Mouse (Mus musculus) forebrain, embryonic 16.5 days (tissue): Measurements from ENCODE around the gene Cep89. TPM values are rescaled to one million over a fixed set of nuclear protein-coding genes. Genes with fewer than 3 reads are reported as not detected.
A peak's percentile ranks its signal among the peaks of the same experiment; 100 is the strongest.

Experiments used
- ATAC-seq: fragments of 200-750 bp; cut with Nextera tagmentation; 2 replicates; pipeline ENCODE4 v1.8.0; 2017; ENCODE audit warnings: mild to moderate bottlenecking, moderate library complexity
- H3K27ac ChIP-seq: fragments of 300-500 bp; sonication (generic); 2 replicates; pipeline ENCODE4 v1.5.1; 2014; ENCODE audit warnings: low read length, control low read depth
- H3K27me3 ChIP-seq: fragments of 300-500 bp; sonication (generic); replicated peaks from 2 replicates; pipeline ENCODE4 v1.6.1; 2014; ENCODE audit warnings: low read length; ENCODE audit not compliant: control insufficient read depth, insufficient read depth
- H3K36me3 ChIP-seq: fragments of 300-500 bp; sonication (generic); 2 replicates; pipeline ENCODE4 v1.6.1; 2014; ENCODE audit not compliant: control insufficient read depth, insufficient read depth
- H3K4me1 ChIP-seq: fragments of 300-500 bp; sonication (generic); replicated peaks from 2 replicates; pipeline ENCODE4 v1.6.1; 2014; ENCODE audit warnings: low read length; ENCODE audit not compliant: control insufficient read depth, insufficient read depth
- H3K4me2 ChIP-seq: fragments of 300-500 bp; sonication (generic); 2 replicates; pipeline ENCODE4 v1.6.1; 2014; ENCODE audit warnings: mild to moderate bottlenecking, low read length, control low read depth
- H3K4me3 ChIP-seq: fragments of 300-500 bp; sonication (generic); replicated peaks from 2 replicates; pipeline ENCODE4 v1.5.1; 2014; ENCODE audit warnings: mild to moderate bottlenecking, low read length, control low read depth
- H3K9ac ChIP-seq: fragments of 300-500 bp; sonication (generic); replicated peaks from 2 replicates; pipeline ENCODE4 v1.6.1; 2014; ENCODE audit warnings: low read depth, low read length, control low read depth
- H3K9me3 ChIP-seq: fragments of 300-500 bp; sonication (generic); 2 replicates; pipeline ENCODE4 v1.6.1; 2016; ENCODE audit warnings: low read length; ENCODE audit not compliant: control insufficient read depth
- WGBS: fragments of 180-500 bp; shearing (Covaris S2); extraction: QIAGEN DNeasy Blood & Tissue Kit; methylation state at CpG from one replicate; pipeline ENCODE4 v1.1.7; 2014; 5-methylcytosine and 5-hydroxymethylcytosine counted together
- polyA plus RNA-seq: library from polyadenylated mRNA; unstranded; fragments of >200 nt; fragmentation: Nextera tagmentation; extraction: Ambion mirVana; gene quantifications from 2 replicates; pipeline ENCODE4 v1.2.1, GENCODE M21; 2015

Cep89 gene
- polyA plus RNA-seq = 36.0 and 45.7 TPM in 2 replicates

- Histone ChIP-seq H3K4me1 (peaks cover 17% of the 10 kb centered on the region), H3K9ac (peak within 1 kb of the TSS; percentile 72), H3K27me3 (no peaks in the 10 kb centered on the region), H3K4me2 (peak within 1 kb of the TSS; percentile 89), H3K36me3 (peaks cover 6% of the 10 kb centered on the region), H3K27ac (0 out of 2 replicates have a peak within 1 kb of the TSS, but pooled peaks have one; percentile 21), H3K9me3 (no peaks in the 10 kb centered on the region), H3K4me3 (peak within 1 kb of the TSS; percentile 76)
- peak; percentile 99 for ATAC-seq
- under 1% methylated on average over 28 of the region's 28 CpGs for WGBS
Measured at GRCm38 (mm10) chr7:35396542-35397168, at the start of gene Cep89, which contains the start of gene Faap24. Gene Cep89 (plus strand): TSS chr7:35397035. Gene Faap24 (minus strand): TSS chr7:35396836.

- H3K4me1 ChIP-seq = no peaks in the 10 kb centered on the region
- H3K27ac ChIP-seq = no peak overlapping the region
- H3K9ac ChIP-seq = no peak overlapping the region
- H3K4me2 ChIP-seq = no peak overlapping the region
- H3K9me3 ChIP-seq = no peaks in the 10 kb centered on the region
- 83% methylated on average over 17 of the region's 18 CpGs for WGBS
- H3K36me3 ChIP-seq = no peaks in the 10 kb centered on the region
- no peaks in the 10 kb centered on the region for H3K27me3 ChIP-seq
- H3K4me3 ChIP-seq = no peak overlapping the region
- no peak for ATAC-seq
Measured at GRCm38 (mm10) chr7:35347918-35348700, 48.7 kb upstream of the Cep89 start.

- H3K9me3 ChIP-seq = no peaks in the 10 kb centered on the region
- H3K36me3 ChIP-seq = no peaks in the 10 kb centered on the region
- no peaks in the 10 kb centered on the region for H3K4me1 ChIP-seq
- H3K4me3 ChIP-seq = no peak overlapping the region
- no peak overlapping the region for H3K27ac ChIP-seq
- no peaks in the 10 kb centered on the region for H3K27me3 ChIP-seq
- no peak for ATAC-seq
- no peak overlapping the region for H3K9ac ChIP-seq
- WGBS = 94% methylated on average over 4 of the region's 4 CpGs
- H3K4me2 ChIP-seq = no peak overlapping the region
Measured at GRCm38 (mm10) chr7:35349022-35349421, 47.8 kb upstream of the Cep89 start.

GRCm38 (mm10) chr7:35349886-35350684 is 46.8 kb upstream of the Cep89 start:
- no peaks in the 10 kb centered on the region for H3K4me1 ChIP-seq
- no peaks in the 10 kb centered on the region for H3K27me3 ChIP-seq
- no peaks in the 10 kb centered on the region for H3K36me3 ChIP-seq
- H3K4me2 ChIP-seq = no peak overlapping the region
- no peak overlapping the region for H3K27ac ChIP-seq
- ATAC-seq = no peak
- no peaks in the 10 kb centered on the region for H3K9me3 ChIP-seq
- H3K9ac ChIP-seq = no peak overlapping the region
- WGBS = 87% methylated on average over 8 of the region's 8 CpGs
- H3K4me3 ChIP-seq = no peak overlapping the region

GRCm38 (mm10) chr7:35351155-35351554 is 45.7 kb upstream of the Cep89 start:
- Histone ChIP-seq H3K36me3 (no peaks in the 10 kb centered on the region), H3K9ac (no peak overlapping the region), H3K4me1 (no peaks in the 10 kb centered on the region), H3K4me3 (no peak overlapping the region), H3K9me3 (no peaks in the 10 kb centered on the region), H3K27me3 (no peaks in the 10 kb centered on the region), H3K27ac (no peak overlapping the region), H3K4me2 (no peak overlapping the region)
- no peak for ATAC-seq
- WGBS = 97% methylated on average over 3 of the region's 3 CpGs

GRCm38 (mm10) chr7:35353306-35353705 is 43.5 kb upstream of the Cep89 start:
- no peaks in the 10 kb centered on the region for H3K9me3 ChIP-seq
- no peak for ATAC-seq
- no peak overlapping the region for H3K4me2 ChIP-seq
- no peak overlapping the region for H3K4me3 ChIP-seq
- H3K36me3 ChIP-seq = no peaks in the 10 kb centered on the region
- H3K4me1 ChIP-seq = no peaks in the 10 kb centered on the region
- no peak overlapping the region for H3K9ac ChIP-seq
- WGBS = 94% methylated on average over 15 of the region's 15 CpGs
- H3K27ac ChIP-seq = no peak overlapping the region
- no peaks in the 10 kb centered on the region for H3K27me3 ChIP-seq

- Histone ChIP-seq H3K27ac (no peak overlapping the region), H3K27me3 (no peaks in the 10 kb centered on the region), H3K4me1 (no peaks in the 10 kb centered on the region), H3K9ac (no peak overlapping the region), H3K4me3 (no peak overlapping the region), H3K9me3 (no peaks in the 10 kb centered on the region), H3K36me3 (no peaks in the 10 kb centered on the region), H3K4me2 (no peak overlapping the region)
- ATAC-seq = no peak
- WGBS = 89% methylated on average over 5 of the region's 5 CpGs
Measured at GRCm38 (mm10) chr7:35355303-35355872, 41.4 kb upstream of the Cep89 start.

GRCm38 (mm10) chr7:35357621-35358020 is 39.2 kb upstream of the Cep89 start:
- Histone ChIP-seq H3K27me3 (no peaks in the 10 kb centered on the region), H3K36me3 (no peaks in the 10 kb centered on the region), H3K4me1 (no peaks in the 10 kb centered on the region), H3K9ac (no peak overlapping the region), H3K4me3 (no peak overlapping the region), H3K9me3 (no peaks in the 10 kb centered on the region), H3K27ac (no peak overlapping the region), H3K4me2 (no peak overlapping the region)
- no peak for ATAC-seq
- 87% methylated on average over 12 of the region's 12 CpGs for WGBS

- Histone ChIP-seq H3K27ac (no peak overlapping the region), H3K27me3 (no peaks in the 10 kb centered on the region), H3K9ac (no peak overlapping the region), H3K4me2 (no peak overlapping the region), H3K36me3 (no peaks in the 10 kb centered on the region), H3K4me3 (no peak overlapping the region), H3K9me3 (no peaks in the 10 kb centered on the region), H3K4me1 (no peaks in the 10 kb centered on the region)
- ATAC-seq = no peak
- WGBS = 77% methylated on average over 5 of the region's 5 CpGs
Measured at GRCm38 (mm10) chr7:35362253-35362652, 34.6 kb upstream of the Cep89 start.
